Mouse (Mus musculus) spleen, postnatal 0 days (tissue): ENCODE results near the gene Usp46. TPM values are rescaled to one million over a fixed set of nuclear protein-coding genes. Genes with fewer than 3 reads are reported as not detected.

ENCODE experiments used
- polyA plus RNA-seq: library from polyadenylated mRNA; unstranded; fragments of >200 nt; fragmentation: Nextera tagmentation; extraction: Ambion mirVana; gene quantifications from 2 replicates; pipeline ENCODE4 v1.2.1, GENCODE M21; 2015

Gene Usp46
- polyA plus RNA-seq = 24.6 and 25.9 TPM in 2 replicates

GRCm38 (mm10) chr5:74067831-74068713 is at the start of gene Usp46:
Usp46 (minus strand) TSS chr5:74068431.

Other genes starting within 250 kb of the Usp46 start
- gene Rasl11b, start 126.9 kb upstream of the Usp46 start, polyA plus RNA-seq = 16.4 and 17.9 TPM in 2 replicates